Mouse (Mus musculus) MEL (cell line): ENCODE results near the gene Taldo1.

Experiments
- KAT2A ChIP-seq: conservative IDR thresholded peaks from 2 replicates; pipeline ENCODE4 v1.6.1; 2012; ENCODE audit warnings: low read depth, low read length, improper control_type of control experiment, inconsistent platforms
- SMC3 ChIP-seq: IDR thresholded peaks from 2 replicates; pipeline ENCODE4 v1.6.1; 2011; ENCODE audit warnings: low read depth, low read length, improper control_type of control experiment
- TCF12 ChIP-seq: IDR thresholded peaks from 2 replicates; pipeline ENCODE4 v1.6.1; 2014; ENCODE audit warnings: low read depth, mild to moderate bottlenecking, inconsistent platforms, low read length, improper control_type of control experiment, moderate library complexity
- USF1 ChIP-seq: IDR thresholded peaks from 2 replicates; pipeline ENCODE4 v1.6.1; 2014; ENCODE audit warnings: low read depth, mild to moderate bottlenecking, inconsistent platforms, low read length, improper control_type of control experiment, moderate library complexity
- USF2 ChIP-seq, 2 experiments: IDR thresholded peaks; 2 replicates each; pipeline ENCODE4 v1.6.1; 2011 to 2012; ENCODE audit warnings: improper control_type of control experiment in 2 of 2, low read length in 2 of 2, borderline replicate concordance in 1 of 2, inconsistent platforms in 1 of 2, low read depth in 1 of 2, mild to moderate bottlenecking in 1 of 2; ENCODE audit not compliant: insufficient read depth in 1 of 2

DNA sequence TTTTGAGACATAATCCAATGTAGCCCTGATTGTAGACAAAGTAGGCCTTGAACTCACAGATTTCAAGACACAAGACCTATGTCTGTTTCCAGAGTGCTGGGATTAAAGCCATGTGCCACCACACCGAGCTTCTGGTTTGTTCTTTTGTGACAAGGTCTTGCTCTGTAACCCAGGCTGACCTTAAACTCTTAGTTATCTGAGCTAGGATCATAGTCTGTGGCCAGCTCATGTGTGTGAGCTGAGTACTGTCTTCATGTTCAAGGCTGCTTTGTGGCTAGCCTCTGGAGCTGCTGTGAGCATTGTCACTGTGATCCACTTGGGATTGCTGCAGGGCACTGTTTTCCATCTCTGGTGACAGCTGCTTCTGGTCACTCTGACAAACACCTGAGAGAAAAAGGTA is 3.3 kb downstream of the Taldo1 start:
- TF ChIP-seq USF2 (IDR thresholded peaks at IDR 0.05; ENCODE audit: borderline replicate concordance in 1 of 2, insufficient read depth in 1 of 2, low read depth in 1 of 2, low read length in 2 of 2) (no peak), USF1 (no peak), SMC3 (no peak), TCF12 (no peak), KAT2A (no peak)
